Mouse (Mus musculus): ENCODE data around the gene Nmnat3. TPM values are rescaled to one million over a fixed set of nuclear protein-coding genes. Genes with fewer than 3 reads are reported as not detected.

Gene Nmnat3
- total RNA-seq, 1 experiment from 2014 or later: 3.4 TPM

DNA sequence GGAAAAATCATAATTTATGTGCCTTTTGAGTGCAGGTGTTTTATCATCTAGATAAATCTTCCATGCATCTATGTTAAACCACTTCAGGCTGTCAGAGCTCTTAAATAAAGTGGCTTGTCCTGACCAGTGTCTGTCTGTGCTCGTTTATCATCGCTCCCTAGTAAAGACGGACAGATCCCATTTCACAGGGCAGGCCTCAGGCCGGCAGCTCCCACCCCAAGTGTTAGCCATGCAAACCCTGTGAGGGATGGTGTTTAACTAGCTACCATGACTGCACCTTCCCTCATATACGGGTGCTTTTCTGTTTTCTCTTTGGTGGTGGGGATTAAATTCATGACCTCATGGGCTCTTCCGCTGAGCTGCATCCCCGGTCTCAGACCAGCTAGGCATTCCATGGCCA lies 13.3 kb downstream of the Nmnat3 start:
- no peak for ATAC-seq (ENCODE audit: extremely low read depth, insufficient number of reproducible peaks, low FRiP score, poor library complexity, severe bottlenecking)

DNA sequence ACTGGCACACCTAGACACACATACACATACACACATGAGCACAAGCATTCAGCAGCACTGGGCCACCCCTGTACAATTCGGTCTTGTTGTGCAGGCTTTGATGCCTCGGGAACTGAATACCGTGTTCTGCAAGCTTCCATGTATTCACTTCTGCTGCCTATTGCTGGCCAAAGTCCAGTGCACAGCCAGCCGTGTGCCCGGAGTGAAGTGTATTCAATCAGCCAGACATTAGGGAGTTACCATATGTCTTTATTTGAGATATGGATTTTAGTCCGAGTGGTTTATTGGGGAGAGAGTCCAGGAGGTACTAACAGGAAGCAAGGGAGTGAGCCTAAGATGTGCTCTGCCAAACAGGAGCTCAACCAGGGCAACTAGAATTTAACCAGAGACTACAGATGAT lies 19.8 kb downstream of the Nmnat3 start:
- no peak for ATAC-seq (ENCODE audit: extremely low read depth, insufficient number of reproducible peaks, low FRiP score, poor library complexity, severe bottlenecking)

DNA sequence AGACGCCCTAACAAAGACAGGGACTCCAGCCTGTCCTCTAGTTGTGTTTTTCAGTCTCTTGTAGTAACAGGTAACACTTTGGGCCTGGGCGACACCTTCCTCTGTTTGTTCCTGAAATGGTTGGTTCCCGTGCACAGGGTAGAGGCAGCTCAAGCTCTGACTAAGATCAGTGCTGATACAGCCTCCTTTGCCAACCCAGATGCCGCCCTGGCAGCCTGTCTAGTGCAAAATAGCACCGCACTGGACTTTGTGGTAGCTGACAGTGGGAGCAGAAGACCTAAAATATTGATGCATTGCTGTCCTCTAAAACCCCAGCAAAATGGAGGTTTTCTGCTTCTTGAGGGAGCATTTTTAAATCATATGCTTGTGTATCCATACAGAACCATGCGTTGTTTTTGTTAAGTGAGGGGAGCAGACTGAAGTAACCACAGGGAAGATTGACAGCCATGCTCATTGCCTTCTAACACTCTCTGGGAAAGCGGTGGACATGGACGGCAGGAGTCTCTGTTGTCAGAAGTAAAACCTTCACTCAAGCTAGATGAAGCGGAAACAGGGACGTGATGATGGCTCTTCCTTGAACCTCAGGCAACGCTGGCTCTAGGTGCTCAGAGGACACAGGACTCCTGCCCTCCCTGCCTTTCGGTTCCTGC lies 24.2 kb downstream of the Nmnat3 start:
- ATAC-seq (ENCODE audit: extremely low read depth, insufficient number of reproducible peaks, low FRiP score, poor library complexity, severe bottlenecking): no peak

DNA sequence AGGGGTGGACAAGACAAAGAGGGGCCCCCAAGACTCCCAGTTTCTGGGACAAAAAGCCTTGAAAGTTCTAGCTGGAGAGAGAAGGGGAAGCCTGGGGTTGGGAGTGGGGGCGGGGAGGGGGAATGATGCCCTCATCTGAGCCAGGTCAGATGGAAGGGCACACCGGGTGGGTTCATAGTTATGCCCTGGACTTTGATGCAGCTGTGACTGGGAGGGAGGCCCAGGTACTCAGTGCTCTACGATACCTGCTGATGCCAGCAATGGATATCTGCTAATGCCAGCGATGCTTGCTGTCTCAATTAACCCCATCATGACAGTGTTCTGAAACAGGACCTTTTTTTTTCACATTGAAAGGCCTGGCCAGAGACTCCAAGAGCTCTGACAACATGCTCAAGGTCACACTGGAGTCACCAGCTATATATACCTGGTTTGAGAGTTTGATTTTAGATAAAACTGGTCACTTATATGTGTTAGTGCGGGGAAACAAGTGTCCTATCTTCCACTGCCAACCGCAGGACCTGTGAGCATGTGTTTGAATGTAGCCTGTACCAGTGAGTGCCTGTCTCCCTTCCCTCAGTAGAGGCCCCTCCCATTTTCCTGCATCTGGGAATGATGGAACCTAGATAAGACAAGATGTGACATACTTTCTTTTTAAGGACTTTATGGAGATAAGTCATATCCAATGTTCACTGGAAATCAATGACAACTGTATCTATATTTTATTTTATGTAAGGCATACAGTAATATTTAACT lies 25.6 kb downstream of the Nmnat3 start:
- no peak for ATAC-seq (ENCODE audit: extremely low read depth, insufficient number of reproducible peaks, low FRiP score, poor library complexity, severe bottlenecking)

DNA sequence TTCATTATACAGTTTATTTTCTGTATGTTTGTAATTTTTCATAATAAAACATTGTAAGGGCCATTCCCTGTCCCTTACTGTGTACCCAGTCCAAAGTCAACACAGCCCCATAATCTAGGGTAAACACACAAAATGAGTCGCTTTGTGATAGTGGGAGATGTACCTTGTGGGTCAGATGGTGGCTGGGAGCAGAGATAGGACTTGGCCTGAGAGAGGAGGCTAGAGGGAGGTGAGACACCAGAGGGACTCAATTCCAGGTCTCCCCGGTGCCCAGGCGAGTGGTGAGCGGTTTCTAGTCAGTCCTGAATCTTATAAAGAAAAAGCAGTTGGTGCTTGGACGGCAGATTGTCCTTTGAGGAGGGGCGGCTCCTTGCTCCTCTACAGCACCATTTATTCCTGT lies 26.4 kb downstream of the Nmnat3 start:
- ATAC-seq (ENCODE audit: extremely low read depth, insufficient number of reproducible peaks, low FRiP score, poor library complexity, severe bottlenecking): no peak

DNA sequence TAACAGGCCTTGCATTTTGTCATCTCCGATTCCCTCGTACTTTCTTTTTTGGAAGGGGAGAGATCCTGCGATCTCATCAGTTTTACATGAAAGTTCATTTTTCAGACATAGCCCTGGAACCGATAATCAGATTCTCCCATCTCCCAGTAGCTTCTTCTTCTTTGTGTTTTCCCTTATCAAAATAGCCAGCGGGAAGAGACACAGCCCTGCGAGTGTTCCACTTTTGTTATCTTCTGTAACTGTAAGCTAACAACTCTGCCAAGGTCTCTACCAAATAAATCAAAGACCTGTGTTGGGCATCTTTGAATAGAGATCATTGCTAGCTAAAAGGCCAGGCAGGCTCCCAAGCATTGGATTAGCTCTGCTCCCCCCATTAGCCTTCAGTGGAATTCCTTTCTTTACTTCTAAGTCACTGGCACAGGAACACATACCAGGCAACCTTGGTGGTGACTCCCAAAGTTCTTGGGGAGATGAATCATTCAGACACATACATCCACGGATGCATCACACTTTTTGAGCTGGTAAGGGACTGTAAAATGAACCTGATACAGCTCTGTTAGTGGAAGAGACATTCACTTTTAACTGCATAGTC lies 26.9 kb downstream of the Nmnat3 start:
- ATAC-seq (ENCODE audit: extremely low read depth, insufficient number of reproducible peaks, low FRiP score, poor library complexity, severe bottlenecking): no peak

DNA sequence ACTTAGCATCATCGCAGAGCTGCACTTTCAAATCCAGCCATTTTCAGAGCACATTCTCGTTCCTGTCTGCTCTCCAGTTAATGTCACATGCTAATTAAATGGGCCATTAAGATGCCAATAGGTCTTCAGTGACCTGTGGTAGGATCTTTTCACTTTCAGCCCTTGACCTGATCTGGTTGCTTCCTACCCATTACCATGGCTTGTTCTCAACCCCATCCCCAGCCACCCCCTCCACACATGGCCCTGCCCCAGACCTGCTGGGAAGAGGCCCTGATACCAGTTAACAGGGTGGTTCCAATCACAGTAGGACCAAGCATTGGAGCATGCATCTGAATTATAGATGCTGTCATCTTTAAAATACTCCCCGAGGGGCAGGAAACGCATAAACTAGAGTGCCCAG lies 30.7 kb downstream of the Nmnat3 start:
- no peak for ATAC-seq (ENCODE audit: extremely low read depth, insufficient number of reproducible peaks, low FRiP score, poor library complexity, severe bottlenecking)

DNA sequence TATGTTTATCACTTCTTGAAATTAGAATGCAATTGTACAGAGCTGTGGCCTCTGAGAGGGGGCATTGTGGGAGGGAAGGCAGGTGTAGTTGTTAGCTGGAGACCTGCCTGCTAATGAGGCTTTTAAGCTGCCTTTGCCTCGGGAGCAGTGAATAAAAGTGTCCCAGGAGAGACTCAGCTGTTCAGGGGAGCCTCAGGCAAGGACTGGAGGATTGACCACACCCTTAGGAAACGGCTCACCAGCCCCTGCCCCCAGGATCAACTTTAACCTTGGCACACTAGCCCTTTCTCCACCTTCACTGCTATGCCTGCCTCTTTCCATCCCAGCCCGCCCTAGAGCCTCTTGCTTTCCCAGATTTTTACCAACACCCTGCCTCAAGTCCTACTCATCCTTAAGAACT lies 31.6 kb downstream of the Nmnat3 start:
- no peak for ATAC-seq (ENCODE audit: extremely low read depth, insufficient number of reproducible peaks, low FRiP score, poor library complexity, severe bottlenecking)

DNA sequence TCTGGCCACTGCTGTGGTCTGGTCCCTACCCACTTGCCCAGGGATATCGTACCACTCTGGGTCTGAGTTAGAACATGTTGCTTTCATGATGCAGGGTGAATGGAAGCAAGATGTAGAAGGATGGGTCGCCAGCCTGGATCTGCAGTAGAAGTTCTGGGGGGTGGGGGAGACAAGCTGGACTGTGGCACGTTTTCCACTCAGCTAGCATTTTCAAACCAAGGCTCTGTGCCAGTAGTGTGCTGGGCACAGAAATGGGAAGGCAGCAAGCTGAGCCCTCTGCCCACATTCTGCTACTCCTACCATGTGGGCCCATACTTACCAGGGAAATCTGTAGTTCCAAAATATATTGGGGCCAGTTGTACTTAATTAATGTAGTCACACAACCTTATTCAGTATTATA lies 33.5 kb downstream of the Nmnat3 start:
- ATAC-seq (ENCODE audit: extremely low read depth, insufficient number of reproducible peaks, low FRiP score, poor library complexity, severe bottlenecking): no peak

DNA sequence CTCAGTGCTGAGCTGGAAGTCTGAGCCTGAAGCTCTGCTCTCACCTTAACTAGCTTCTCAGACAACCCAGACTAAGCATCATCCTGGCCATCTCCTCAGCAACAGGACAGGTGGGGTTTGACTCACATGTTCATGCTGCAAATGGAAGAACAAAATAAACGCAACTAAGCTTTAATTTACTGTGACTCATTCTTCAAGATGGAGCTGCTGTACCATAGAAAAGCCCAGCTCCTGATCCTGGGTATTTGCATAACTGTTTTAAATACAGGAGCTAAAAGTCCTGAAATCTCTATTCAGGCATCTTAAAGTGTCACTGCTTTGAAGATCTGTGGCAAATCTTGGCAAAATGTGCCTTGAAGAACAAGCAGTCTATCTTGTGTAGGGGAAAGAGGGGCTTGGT lies 38.9 kb downstream of the Nmnat3 start:
- ATAC-seq (ENCODE audit: extremely low read depth, insufficient number of reproducible peaks, low FRiP score, poor library complexity, severe bottlenecking): no peak

DNA sequence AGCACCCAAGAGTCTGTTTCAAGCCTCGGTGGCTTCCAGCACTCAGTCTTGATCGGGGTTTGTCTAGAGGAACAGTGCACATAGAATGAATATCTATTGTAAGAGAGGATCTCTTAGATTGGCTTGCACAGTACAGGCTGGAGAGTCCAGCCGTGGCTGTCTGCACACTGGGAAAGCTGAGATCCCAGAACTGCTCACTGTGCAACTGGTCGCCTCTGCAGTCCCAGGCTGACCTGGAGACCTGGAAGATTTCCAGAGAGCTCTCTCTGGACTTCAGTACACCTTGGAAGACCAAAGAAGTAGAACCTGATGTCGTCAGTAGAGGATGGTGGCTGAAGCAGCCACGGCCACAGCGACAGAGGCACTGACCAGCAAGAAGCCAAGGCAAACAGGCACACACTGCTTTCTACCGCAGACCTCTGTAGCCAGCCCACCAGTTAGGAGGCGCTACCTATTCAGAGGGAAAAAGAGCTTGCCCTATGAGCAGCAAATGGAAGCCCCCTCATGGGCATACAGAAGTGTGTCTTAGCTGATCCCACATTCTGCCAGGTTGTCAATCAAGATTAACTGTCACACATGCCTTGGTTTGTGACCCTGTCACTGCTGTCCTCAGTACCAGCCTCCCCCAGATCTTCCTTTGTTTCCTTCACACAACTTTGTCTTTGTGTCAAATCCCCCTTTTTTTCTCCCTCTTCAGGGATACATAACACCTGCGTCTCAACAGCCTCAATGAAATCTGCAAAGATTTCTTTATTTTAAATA lies 41.4 kb downstream of the Nmnat3 start:
- ATAC-seq (ENCODE audit: extremely low read depth, insufficient number of reproducible peaks, low FRiP score, poor library complexity, severe bottlenecking): no peak

DNA sequence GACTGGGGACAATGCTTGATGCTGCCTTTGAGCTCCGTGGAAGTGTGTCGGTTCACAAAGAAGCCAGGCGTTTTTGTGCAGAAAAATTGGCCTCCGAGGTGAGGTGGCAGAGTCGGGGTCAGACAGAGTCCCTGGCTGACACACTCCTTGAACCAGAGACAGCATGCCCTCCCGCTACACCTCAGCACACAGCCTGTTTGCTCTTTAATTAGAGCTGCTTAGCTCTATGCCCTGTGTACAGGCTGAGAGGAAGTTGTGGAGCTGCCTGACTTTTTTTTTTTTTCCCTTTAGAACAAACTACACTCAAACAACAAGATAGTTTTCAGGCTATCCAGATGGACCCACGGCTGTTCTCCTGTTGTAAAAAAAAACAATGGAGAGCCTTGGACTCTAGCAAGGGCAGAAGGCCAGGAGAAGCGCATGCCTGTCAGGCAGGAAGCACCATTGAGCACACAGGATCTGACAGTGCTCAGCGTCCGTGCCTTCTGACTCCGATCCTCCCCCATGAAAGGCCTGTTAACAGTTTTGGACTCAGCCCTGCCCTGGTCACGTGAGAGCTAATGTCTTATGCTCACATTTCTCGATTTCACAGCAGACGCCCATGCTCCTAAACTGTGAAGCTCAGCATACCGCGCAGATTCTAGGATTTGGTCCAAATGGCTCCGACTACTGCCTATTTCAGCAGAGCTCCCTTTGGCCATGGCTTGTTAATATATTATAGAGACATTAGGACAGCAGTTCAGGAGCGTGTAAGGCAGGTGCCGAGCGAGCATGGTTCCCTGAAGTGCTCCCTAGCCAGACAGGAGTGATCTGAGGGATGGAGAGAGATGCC lies 42.3 kb downstream of the Nmnat3 start:
- no peak for ATAC-seq (ENCODE audit: extremely low read depth, insufficient number of reproducible peaks, low FRiP score, poor library complexity, severe bottlenecking)

DNA sequence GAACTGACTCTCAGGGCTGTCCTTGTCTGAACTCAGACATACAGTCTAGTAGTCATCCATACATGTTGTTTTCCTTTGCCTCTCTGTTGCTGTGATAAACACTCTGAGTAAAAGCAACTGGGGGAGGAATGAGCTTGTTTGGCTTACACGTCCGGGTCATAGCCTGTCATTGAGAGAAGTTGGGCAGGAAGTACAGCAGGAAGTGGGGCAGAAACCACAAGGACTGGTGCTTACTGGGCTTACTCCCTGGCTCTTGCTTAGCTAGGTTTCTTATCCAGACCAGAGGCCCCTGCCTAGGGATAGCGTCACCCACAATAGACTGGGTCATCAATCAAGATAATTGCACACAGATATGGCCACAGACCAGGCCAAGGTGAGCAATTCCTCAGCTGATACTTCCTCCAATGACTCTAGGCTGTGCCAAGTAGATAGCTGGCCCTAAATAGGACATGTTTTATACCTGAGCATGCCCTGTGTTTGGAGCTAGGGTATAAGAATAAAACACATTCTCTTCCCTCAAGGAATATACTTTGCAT lies 46.1 kb downstream of the Nmnat3 start:
- peak; percentile 34; the same call in 1 of the 2 replicates for ATAC-seq (ENCODE audit: extremely low read depth, insufficient number of reproducible peaks, low FRiP score, poor library complexity, severe bottlenecking)

DNA sequence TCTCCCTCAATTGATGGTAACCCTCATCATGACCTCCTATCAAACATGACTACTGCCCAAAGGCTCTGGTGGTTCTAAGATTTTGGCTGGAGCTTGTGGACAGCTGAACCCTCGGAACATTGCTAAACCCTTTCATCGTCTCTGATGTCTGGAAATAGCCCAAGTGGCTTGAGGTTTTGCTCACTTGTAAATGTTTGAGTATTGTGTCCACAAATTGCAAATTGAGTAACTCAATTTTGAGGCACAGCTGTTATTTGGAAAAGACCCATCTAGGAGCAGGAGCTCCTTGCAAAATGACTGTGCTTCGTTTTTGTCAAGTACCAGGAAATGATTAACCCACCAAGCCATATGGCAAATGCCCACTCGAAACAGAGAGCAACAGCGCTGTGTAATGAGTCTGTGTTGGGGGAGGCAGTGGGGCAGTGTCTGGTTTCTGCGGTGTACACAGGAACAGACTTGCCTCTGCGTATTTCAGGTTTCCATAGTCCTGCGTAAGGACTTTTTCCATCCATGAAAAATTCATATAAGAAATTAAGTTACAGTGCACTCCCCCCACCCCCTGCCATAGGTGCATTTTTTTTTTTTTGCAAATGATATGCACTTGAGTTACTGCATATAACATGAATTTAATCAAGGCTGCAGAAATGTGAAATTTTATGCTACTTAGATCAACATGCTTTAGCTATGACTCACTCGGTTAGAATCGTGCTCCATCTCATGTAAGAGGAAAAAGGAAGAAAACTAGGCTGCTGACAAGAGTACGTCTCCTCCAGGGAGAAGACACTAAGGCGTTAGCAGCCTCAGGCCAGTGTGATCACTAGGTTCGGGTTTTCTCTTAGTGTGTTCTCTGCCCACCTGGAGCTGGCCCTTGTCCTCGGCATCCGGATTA lies 50.9 kb downstream of the Nmnat3 start:
- ATAC-seq (ENCODE audit: extremely low read depth, insufficient number of reproducible peaks, low FRiP score, poor library complexity, severe bottlenecking): no peak

DNA sequence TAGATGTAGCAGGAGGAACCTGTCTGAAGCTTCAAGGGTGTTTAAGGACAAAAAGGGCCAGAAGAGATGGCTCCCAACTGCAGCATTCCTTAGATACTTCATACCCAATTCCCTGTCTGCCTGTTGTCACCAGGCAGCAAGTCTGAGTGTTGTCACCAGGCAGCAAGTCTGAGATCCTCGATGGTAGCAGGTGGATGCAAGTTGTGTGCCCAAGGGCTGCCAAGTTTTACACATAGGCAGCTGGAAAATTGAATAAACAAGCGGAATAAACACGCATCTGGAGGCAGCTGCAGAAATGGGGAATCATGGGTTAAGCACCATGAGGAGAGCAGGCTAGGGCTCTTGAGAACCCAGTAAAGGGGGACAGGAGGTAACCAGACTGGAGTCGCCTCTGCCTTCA lies 52.7 kb downstream of the Nmnat3 start:
- no peak for ATAC-seq (ENCODE audit: extremely low read depth, insufficient number of reproducible peaks, low FRiP score, poor library complexity, severe bottlenecking)

DNA sequence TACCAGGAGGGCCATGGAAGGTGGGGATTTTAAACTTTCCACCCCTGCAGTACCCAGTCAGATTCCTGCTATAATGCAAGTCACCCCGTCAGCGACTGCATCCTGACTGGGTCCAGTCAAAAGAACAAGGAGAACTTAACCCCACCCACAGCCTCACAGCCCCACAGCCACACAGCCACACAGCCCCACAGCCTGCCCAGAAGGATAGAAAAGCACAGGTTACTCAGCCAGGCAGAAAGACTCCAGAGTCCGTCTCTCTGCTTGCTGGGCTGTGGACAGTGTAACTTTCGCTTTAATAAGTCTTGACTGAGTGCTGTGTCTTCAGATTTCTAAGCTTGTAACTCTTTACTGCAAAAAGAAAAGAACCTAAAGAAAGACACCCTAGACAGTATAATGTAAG lies 53.2 kb downstream of the Nmnat3 start:
- ATAC-seq (ENCODE audit: extremely low read depth, insufficient number of reproducible peaks, low FRiP score, poor library complexity, severe bottlenecking): no peak

DNA sequence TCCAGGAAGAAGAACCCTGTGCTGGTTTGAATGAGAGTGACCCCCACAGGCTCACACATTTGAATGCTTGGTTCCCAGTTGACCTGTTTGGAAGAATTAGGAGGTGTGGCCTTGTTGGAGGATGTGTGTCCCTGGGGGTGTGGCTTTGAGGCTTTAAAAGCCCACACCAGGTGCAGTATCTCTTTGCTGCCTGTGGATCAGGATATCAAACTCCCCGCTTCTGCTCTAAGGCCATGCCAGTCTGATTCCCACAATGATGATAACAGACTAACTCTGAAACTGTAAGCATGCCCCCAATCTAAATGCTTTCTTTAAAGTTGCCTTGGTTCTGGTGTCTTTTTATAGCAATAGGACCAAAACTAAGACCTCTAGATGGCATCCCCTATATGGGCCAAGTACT lies 58.6 kb downstream of the Nmnat3 start:
- no peak for ATAC-seq (ENCODE audit: extremely low read depth, insufficient number of reproducible peaks, low FRiP score, poor library complexity, severe bottlenecking)

DNA sequence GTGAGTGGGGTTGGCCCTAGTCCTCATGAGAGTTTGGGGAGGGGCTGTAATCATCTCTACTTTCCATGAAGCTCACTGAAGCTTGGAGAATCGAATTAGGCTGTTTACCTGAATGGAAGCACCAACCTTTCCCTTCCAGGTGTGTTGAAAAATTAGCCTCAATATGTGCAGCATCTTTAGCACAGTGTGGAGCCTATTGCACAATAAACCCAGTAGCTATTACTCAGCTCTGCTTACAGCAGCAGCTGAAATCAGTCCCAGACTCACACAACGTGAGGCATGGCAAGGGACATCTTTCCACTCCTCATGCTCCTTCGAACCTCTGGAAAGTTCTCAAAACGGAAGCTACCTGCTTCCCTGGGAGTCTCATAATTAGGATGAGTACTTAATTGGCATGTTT lies 59.0 kb downstream of the Nmnat3 start:
- no peak for ATAC-seq (ENCODE audit: extremely low read depth, insufficient number of reproducible peaks, low FRiP score, poor library complexity, severe bottlenecking)

Data from neutrophil, adult 5-6 weeks (primary cell).